Mouse (Mus musculus): ENCODE results near the gene Tceanc2.

DNA sequence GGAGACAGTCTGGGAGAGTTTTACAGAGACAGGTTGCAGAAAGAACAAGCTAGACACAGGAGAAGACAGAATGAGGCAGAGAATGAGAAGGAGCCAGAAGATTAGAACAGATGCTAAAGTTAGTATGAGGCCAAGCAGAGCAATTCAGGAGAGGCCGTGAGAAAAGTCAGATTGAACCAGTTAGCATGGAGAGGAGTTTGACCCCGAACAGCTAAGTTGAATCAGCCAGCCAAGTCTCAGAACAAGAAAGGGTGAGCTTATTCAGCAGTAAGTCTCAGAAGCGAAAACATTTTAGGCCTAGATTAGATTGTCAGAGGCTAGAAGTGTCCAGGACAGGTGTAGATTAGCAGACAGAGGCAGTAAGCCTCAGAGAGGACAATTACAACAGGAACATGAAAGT is 42.4 kb downstream of the Tceanc2 start:
- TF ChIP-seq CTCF (IDR thresholded peaks at IDR 0.05 in 2 of 3, conservative IDR thresholded peaks at IDR 0.05 in 1 of 3; ENCODE audit: control insufficient read depth in 1 of 3, insufficient read depth in 1 of 3, low read depth in 2 of 3, low read length in 3 of 3, poor library complexity in 1 of 3, severe bottlenecking in 1 of 3) (no peak), POLR2A (IDR thresholded peaks at IDR 0.05; ENCODE audit: control insufficient read depth in 1 of 2, insufficient read depth in 1 of 2, low read depth in 1 of 2, low read length in 2 of 2, poor library complexity in 1 of 2) (no peak), JUND (IDR thresholded peaks at IDR 0.05; ENCODE audit: low read depth, low read length) (no peak)

All from MEL (cell line).